Mouse (Mus musculus) lung, adult 2 months (tissue): ENCODE results near the gene Otop1.

Experiments used
- CTCF ChIP-seq: fragments of 200-500 bp; IDR thresholded peaks from 2 replicates; pipeline ENCODE4 v1.5.1; 2011; ENCODE audit warnings: mild to moderate bottlenecking, low read length, control low read depth; ENCODE audit not compliant: insufficient read depth
- POLR2A ChIP-seq: fragments of 200-500 bp; IDR thresholded peaks from 2 replicates; pipeline ENCODE4 v1.6.1; 2011; ENCODE audit warnings: low read depth, mild to moderate bottlenecking, control low read depth, low read length, borderline replicate concordance; ENCODE audit errors: extremely low read depth

DNA sequence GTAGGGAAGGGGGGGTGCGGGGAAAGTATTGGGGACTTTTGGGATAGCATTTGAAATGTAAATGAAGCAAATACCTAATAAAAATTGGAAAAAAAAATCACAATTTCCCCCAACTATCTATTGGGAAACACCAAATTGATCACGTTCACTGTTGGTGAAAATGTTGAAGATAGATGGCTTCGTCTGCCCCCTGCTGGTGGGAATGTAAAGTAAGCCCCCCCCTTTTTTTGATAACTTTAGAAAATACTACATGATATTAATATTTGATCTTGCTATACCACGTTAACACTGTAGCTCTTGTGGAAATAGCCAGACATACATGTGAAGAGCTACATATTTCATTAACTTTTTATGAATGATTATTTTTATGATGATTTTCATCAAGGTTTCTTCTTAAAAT lies 20.6 kb upstream of the Otop1 start:
- TF ChIP-seq POLR2A = no peak
- TF ChIP-seq CTCF = no peak
